Mouse (Mus musculus) frontal cortex, postnatal 36 days (tissue): ENCODE measurements at regions not wholly inside any gene's neighbourhood (a gene's known extent, or its start where the extent isn't known, plus 50 kb on each side); places are given as distances from the start of the nearest gene placed in this dataset.

Experiments
- DNase-seq, 2 experiments: peaks; one replicate each; pipeline ENCODE4 v3.0.0; 2022; ENCODE audit warnings: low spot score in 2 of 2

GRCm38 (mm10) chr1:189476796-189477195 is 74.7 kb upstream of the Kcnk2 start:
- DNase-seq: no peak

GRCm38 (mm10) chr1:189473071-189473470 is 71.0 kb upstream of the Kcnk2 start:
- DNase-seq: no peak

- DNase-seq: no peak
Measured at GRCm38 (mm10) chr1:189458421-189458820, 56.3 kb upstream of the Kcnk2 start.
